Mouse (Mus musculus): ENCODE data around the gene Tamm41.

Tamm41 gene

DNA sequence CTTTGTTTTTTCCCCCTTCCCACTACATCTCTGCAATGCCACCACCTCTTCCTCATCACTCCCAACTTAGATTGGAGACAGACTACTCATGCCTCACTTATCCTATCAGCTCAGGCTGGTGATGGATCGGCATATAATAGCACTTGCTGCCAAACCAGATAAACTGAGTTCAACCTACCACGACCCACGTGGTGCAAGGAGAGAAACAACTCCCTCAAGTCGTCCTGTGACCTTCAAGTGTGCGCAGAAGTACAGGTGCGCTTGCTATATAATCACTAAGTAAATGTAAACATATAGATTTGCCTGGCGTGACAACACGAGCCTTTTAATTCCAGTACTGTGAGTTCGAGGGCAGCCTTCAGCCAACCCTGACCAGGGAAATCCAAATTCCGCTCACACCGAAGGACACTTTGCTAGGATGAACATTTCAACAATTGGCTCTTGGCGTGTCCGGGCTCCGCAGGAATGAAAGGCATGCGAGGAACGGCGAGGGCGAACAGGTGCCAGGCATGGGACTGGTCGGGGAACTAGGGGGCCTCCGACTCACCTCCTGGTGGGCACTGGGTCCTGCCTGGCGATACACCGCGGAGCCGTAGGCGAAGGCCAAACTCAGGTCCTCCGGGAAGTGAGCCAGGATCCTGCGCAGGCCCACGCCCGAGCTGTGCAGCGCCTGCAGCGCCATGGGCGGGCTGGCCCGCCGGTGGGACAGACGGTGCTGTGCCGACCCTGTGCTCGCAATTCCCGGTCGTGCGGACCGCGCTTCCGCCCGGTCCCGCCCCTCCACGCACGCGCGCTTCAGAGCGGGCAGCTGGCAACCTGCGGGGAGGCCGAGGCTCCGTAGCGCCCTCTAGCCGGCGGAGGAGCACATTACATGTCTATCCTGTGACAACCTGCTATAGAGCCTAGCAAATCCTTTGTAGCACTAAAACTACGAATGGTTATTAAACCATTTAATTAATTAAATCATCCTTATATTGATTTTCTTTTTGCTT is at the start of gene Tamm41:
Tamm41 (minus strand) TSS at position 774 of the 992 bp plus-strand sequence.
- peak; percentile 85 to 86 for DNase-seq (ENCODE audit: low spot score in 2 of 2)

- DNase-seq (ENCODE audit: low spot score in 2 of 2): peak; percentile 81 to 91
Observed at GRCm38 (mm10) chr6:115085274-115085841, 47.7 kb upstream of the Tamm41 start.

DNA sequence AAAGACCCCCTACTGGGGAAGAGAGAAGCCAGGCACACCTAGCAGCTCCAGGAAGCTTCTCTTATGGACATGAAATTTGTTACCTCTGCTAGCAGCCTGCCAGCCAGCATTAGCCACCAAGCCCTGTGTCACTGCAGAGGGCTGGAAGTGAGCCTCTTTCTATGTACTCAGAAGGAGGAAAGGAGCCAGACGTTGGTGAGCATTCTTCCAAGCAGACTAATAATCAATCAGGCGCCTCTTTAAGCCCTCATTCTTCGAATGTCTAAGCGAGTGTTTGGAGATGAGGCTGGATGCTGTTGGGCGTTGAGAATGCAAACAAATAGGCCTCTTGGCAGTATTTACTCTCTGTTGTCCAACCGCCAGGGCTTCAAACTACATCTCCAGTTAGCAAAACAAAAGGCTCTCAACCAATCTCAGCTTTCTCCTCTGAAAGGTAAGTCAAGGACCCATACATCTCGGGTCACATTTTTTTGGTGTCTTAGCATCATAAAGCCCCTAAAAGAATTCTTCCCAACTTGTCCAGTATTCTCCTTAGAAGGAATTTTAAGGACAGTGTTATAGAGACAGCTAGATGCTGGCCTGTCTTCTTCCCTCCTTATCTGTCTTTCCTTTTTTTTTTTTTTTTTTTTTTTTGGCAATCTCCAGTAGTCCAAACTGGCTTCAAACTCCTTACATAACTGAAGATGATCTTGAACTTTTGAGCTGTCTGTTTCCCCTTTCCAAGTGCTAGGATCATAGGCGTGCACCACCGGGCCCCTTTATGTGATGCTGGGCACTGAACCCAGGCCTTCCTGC is 39.3 kb upstream of the Tamm41 start:
- no peak for DNase-seq (ENCODE audit: low spot score in 2 of 2)

DNA sequence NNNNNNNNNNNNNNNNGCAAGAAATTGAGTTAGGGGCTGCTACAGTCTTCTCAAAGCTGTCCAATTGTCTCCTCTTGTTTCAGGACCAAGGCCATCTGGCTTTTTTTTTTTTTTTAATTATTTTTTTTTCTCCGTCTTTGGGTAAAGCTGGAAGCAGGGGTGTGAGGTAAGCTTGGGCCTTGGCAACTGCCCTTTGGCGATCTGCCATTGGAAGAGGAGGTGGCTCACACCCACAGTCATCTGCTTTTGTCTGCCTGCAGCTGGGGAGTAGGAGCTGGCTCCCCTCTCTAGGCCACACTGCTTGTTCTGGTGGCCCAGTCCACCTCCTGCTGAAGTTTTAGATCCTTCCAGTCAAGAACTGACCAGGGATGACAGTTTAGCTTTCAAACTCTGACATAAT is 34.3 kb upstream of the Tamm41 start:
- peak in 1 of 2 experiments; percentile 53 for DNase-seq (ENCODE audit: low spot score in 2 of 2)

DNA sequence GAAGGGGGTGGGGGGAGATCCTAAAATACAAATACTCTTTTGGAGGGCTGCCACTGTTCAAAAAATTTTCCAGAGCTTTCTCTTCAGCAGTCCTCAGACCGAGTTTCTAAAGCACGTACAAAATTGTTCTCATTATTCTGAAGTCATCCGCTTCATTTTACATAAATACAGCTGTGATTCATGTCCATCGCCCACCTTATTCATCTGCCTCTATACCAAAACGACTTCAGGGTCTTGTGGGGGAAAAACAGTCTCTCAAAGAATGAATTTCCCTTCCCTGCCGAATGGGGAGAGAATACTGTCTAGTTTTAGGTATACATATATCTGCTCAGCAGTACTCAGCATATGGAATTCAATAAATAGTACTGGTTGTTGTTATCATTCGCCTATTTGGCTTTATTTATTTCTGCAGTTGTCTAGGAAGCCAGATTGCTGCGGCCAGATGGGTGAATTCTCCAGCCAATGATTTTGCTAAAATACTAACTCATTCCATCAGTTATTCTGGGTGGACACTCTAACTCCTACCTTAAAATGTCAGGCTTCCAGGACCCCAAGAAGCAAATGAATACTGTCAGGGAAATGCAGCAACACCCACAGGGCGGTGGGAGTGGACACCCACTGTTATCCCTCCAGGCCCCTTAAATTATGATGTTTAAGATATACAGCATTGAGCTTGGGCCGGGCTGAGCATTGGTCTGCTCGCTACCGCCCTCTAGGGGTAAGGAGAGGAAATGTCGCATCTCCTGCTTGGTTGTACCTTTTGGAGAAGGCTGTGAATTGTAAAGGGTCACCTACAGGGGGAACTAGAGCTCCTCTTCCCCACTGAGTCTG is 27.9 kb upstream of the Tamm41 start:
- DNase-seq (ENCODE audit: low spot score in 2 of 2): peak; percentile 42 to 65

DNA sequence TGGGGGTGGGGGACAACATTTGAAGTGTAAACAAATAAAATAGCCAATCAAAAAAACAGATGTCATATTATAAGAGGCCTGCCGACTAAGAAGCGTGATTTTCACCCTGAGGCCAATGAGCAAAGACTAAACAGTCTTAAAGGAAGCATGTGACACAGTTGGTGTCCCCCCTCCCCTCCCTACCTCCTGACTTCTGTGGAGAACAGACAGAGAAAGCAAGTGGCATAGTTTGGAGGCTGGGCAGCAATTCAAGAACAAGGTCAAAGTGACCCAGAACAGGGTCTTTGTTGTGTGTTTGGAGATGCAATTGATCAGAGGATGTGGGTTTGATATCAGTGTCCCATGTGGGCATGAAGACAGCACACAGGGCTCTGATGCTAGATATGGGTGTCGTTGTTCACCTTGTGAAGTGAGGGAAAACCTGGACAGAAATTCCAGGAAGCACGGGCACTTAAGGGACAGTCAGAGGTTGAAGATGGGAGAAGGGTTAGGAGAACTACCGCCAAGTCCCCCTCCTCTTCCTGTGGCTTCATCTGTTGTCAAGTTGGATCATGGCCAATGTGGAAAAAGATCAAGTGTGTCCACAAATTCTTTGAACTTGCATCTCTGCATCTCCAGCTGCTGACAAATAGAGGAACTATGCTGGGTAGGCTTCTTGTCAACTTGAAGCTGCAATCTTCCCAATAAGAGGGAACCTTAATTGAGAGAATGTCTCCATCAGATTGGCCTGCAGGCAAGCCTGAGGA is 25.1 kb upstream of the Tamm41 start:
- no peak for DNase-seq (ENCODE audit: low spot score in 2 of 2)

DNA sequence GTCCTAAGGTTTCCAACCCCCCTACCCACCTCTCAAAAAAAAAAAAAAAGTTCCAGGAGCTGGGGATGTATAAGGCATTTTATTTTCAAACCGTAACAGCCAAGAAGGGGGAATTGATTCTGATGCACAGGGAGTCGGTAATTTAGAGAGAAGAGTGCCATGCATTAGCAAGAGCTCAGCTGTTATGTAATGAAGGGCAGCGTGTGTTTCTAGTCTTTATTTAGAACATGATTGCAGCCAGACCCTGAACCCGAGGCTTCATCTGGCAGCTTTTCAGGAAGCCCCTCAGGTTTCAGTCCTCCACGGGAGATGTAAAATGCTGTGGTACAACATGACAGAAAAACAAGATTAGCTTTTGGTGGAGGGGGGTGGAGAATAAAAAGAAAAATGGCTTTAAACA is 21.6 kb upstream of the Tamm41 start:
- DNase-seq (ENCODE audit: low spot score in 2 of 2): no peak

DNA sequence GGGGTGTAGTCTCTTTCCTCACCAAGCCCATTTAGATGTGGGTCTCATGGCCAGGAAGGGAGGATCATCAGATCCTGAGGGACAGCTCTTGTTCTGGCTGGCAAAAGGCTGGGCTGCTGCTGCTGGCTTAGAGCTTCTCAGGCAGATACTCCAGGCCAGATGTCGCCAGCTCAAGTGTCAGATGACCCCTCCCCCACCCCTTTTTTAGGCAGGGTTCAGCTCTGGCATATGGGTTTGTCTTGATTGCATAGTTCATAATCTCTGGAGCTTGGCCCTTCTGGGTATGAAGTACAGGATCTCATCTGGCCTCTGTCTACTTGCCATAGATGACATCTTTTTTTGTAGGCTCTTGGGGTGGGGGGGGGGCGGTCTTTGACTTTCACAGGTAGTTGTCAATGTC is 19.0 kb upstream of the Tamm41 start:
- no peak for DNase-seq (ENCODE audit: low spot score in 2 of 2)

- no peak for DNase-seq (ENCODE audit: low spot score in 2 of 2)
Observed at GRCm38 (mm10) chr6:115055440-115055839, 17.8 kb upstream of the Tamm41 start.

- peak in 1 of 2 experiments; percentile 40 for DNase-seq (ENCODE audit: low spot score in 2 of 2)
Observed at GRCm38 (mm10) chr6:115051586-115052197, 14.0 kb upstream of the Tamm41 start.

GRCm38 (mm10) chr6:115049015-115049414 is 11.3 kb upstream of the Tamm41 start:
- DNase-seq (ENCODE audit: low spot score in 2 of 2): peak in 1 of 2 experiments; percentile 51

GRCm38 (mm10) chr6:115047816-115048215 is 10.1 kb upstream of the Tamm41 start:
- no peak for DNase-seq (ENCODE audit: low spot score in 2 of 2)

DNA sequence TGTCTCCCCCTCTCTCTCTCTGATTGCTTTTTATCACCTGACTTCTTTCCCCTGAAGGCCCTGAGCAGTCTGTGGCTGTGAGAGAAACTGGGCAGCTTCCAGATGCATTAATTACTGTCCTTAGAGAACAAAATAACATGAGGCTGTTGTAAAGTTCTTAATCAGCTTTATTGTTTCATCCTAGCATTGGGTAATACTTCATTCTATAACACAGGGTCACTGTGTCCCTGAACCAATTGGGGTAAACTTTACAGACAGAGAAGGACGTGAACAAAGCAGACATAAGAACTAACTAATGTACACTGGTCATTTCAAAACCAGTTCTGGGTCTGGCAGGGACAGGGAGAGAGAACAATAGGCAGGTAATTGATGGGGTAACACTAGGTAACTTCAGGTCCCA is 8.4 kb upstream of the Tamm41 start:
- no peak for DNase-seq (ENCODE audit: low spot score in 2 of 2)

GRCm38 (mm10) chr6:115044709-115045108 is 7.0 kb upstream of the Tamm41 start:
- DNase-seq (ENCODE audit: low spot score in 2 of 2): no peak

- peak in 1 of 2 experiments; percentile 26 for DNase-seq (ENCODE audit: low spot score in 2 of 2)
Observed at GRCm38 (mm10) chr6:115043657-115044500, 6.2 kb upstream of the Tamm41 start.

- no peak for DNase-seq (ENCODE audit: low spot score in 2 of 2)
Observed at GRCm38 (mm10) chr6:115042609-115043008, 4.9 kb upstream of the Tamm41 start.

- DNase-seq (ENCODE audit: low spot score in 2 of 2): no peak
Observed at GRCm38 (mm10) chr6:115033441-115033840, 4.2 kb downstream of the Tamm41 start.

- DNase-seq (ENCODE audit: low spot score in 2 of 2): no peak
Observed at GRCm38 (mm10) chr6:115030098-115030497, 7.6 kb downstream of the Tamm41 start.

- DNase-seq (ENCODE audit: low spot score in 2 of 2): peak in 1 of 2 experiments; percentile 68
Observed at GRCm38 (mm10) chr6:115029248-115029647, 8.4 kb downstream of the Tamm41 start.

All from frontal cortex, postnatal 36 days (tissue).